Mouse (Mus musculus) cerebellum, adult 11-12 months (tissue): ENCODE measurements around the gene Slc35b2.

Experiments
- DNase-seq: peaks from one replicate; pipeline ENCODE4 v3.0.0; 2022

The Slc35b2 gene

GRCm38 (mm10) chr17:45563655-45564530 is at the start of gene Slc35b2:
Gene Slc35b2, plus strand, starts transcription at chr17:45563874.
- DNase-seq = peak; percentile 94

DNA sequence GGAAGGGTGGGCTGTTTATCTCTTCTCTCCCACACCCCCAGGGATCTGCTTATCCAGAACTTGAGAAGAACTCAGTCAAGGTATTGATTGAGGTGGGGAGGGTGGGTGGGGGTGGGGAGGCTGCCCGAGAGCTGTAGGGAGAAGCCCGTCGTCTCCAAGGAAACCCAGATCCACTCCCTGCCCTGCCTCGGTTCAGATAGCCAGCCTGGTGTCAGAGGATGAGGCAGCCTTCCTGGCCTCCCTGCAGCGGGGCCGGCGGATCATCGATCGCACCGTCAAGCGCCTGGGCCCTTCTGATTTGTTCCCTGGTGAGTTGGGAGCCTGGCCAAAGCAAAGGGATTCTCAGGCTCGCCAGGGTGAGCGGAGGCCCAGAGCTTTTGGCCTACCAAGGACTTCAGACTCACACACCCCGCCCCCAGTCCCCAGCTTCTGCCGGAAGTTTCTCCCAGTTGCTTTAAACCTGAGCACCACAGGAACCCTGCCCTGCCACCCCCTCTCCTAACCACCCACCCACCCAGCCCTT is 48.4 kb upstream of the Slc35b2 start:
- no peak for DNase-seq

DNA sequence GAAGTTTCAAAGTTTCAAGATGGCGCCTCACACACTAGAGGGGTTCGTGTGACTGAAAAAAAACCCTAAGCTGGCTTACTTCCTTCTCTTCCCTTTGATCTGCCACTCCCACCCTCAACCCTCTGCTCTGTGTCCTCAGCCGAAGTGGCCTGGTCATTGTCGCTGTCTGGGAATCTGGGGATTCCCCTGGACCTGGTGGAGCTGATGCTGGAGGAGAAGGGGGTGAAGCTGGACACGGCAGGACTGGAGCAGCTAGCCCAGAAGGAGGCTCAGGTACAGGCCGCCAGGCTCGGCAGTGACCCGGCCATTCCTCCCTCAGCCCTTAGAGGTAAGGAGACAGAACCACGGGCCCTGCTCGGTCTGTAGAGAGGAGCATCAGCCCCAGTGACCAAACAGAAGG is 47.9 kb upstream of the Slc35b2 start:
- DNase-seq = no peak

GRCm38 (mm10) chr17:45516488-45516887 is 47.2 kb upstream of the Slc35b2 start:
- DNase-seq = peak; percentile 88

- peak; percentile 65 for DNase-seq
These were observed 46.5 kb upstream of the Slc35b2 start for GRCm38 (mm10) chr17:45517135-45517534.

DNA sequence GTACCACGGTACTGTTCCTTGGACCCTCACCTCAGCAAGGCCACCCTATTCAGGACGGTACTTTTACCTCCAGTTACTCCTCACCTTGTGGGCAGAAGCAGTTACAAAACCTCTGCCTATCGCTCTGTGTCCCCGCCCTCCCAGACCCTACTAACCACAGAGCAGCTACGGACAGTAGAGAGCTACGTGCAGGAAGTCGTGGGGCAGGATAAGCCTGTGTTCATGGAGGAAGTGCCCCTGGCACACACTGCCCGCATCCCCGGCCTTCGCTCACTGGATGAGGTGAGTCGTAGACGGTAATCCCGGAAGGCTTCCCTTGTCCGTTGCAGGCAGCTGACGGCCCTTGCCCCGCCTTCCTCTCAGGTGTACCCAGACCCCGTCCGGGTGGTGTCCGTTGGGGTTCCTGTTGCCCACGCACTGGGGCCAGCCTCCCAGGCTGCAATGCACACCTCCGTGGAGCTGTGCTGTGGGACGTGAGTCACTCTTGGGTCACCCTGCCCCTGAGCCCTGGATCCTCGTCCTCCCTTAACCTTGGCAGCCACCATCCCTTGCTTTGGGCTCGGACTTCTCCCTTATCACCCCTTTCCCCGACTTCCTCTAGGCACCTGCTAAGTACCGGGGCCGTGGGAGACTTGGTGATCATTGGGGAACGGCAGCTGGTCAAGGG is 46.0 kb upstream of the Slc35b2 start:
- DNase-seq = peak; percentile 60

GRCm38 (mm10) chr17:45518766-45519475 is 44.8 kb upstream of the Slc35b2 start:
- DNase-seq = peak; percentile 96

DNA sequence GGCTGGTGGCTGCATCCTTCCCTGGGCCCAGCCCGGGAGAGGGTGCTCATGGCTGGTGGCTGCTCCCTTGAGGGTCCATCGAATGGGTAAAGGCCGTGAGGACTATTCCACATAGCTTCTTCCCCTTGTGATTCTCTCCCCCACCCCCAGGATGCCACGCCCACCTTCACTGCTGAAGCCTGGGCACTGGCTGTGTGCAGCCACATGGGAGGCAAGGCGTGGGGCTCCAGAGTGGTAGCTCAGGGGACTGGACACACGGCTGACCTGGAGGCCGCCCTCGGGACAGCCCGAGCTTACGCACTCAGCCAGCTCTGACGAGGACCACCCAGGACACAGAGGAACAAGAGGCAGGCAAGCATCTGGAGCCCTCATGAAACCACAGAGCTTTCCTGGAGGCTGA is 43.5 kb upstream of the Slc35b2 start:
- DNase-seq = peak; percentile 68

GRCm38 (mm10) chr17:45523263-45523662 is 40.4 kb upstream of the Slc35b2 start, which contains the start of gene Tcte1:
Gene Tcte1, plus strand, starts transcription at chr17:45523434.
- no peak for DNase-seq

- peak; percentile 64 for DNase-seq
These were observed 38.7 kb upstream of the Slc35b2 start for GRCm38 (mm10) chr17:45524961-45525360.

DNA sequence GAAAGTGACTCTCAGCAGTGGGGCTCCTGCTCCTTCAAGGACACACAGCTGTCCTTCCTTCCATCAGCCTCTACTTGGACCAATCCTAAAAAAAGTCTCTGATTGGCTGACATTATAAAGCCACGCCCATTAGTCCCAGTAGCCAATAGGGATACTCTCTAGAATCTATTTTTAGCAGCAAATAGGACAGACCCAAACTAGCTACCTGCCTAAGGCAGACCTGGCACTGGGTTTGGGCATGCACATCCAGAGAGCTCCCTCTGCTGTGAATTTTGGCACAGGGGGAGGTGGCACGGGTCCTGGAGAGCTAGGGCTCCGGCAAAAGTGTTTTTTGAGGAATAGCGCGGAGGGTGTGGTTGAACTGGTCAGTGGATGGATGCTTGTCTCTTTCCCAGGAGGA is 37.1 kb upstream of the Slc35b2 start:
- peak; percentile 70 for DNase-seq

DNA sequence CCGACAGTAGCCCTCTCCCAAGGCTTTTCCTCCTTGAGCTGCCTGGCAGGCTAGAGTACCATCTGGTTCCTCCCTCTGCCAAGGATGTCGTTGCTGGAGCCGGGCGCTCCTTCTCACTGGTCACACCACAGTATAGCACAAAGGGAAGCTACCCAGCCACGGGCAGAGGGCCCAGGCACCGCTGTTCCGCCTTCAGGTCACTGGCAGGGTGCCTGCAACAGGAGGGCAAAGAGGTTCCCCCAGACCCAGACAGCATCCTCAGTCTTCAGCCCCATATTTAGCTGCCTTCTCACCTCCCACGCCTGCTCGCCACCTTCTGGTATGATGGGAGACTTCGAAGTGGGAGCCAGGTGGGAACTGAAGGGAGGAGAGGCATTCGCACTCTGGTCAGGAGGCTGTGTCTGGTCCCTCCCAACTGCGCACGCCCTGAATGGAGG is 33.3 kb upstream of the Slc35b2 start:
- peak; percentile 94 for DNase-seq

GRCm38 (mm10) chr17:45532896-45533295 is 30.8 kb upstream of the Slc35b2 start:
- no peak for DNase-seq

- DNase-seq = no peak
These were observed 27.4 kb upstream of the Slc35b2 start for GRCm38 (mm10) chr17:45536264-45536663.

DNA sequence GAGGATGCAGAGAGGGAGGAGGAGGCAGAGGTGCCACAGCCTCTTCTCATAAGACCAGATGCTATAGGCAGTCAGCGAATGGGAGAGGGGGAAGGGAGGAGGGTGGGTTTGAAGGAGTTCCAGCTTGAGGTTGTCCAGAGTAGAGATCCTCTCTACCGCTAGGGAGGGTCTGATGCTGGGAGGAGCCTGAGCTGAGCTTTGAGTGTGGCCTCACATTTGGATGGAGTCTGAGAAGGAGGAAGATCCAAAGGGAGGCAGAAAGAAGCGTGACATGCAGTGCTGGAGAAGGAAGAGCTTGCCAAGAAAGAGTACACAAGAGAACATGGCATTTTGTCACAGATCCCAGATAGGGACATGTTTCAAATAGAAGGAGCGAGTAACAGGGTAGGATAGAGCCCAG is 25.3 kb upstream of the Slc35b2 start:
- no peak for DNase-seq

GRCm38 (mm10) chr17:45539664-45540063 is 24.0 kb upstream of the Slc35b2 start:
- peak; percentile 49 for DNase-seq

DNA sequence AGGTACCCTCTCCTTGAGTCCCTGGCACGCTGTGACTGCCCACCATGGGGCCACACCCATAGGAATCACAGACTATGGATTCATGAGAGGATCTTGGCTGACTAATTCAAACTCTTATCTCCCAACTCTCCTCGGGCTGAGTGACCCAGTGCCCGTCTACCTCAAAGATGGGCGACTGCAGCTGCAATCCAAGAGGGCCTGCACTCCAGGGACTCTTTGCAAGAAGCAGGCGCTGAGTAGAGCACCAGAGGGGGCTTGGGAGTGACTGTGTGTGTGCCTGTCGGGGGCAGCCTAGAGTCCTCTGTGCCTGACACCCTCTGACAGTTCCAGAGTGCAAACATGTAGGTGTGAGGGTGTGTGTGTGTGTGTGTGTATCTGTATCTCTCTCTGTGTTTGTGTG is 21.5 kb upstream of the Slc35b2 start:
- DNase-seq = peak; percentile 49

DNA sequence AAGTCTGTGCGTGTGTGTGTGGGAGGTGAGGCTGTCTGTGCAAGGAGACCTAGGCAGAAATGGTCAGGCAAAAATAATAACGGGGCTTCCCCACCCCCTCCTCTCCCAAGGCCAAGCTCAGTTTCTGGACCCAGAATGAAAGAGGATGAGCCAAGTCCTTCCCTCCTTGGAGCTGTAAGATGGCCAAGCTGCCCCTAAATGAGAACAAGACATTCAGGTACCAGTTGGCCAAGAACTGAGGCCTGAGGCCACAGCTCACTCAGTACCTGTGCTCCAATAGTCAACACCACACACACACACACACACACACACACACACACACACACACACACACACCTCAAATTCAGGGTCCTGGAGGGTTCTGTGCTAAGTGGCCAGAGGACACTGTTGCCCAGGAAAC is 21.0 kb upstream of the Slc35b2 start:
- peak; percentile 78 for DNase-seq

DNA sequence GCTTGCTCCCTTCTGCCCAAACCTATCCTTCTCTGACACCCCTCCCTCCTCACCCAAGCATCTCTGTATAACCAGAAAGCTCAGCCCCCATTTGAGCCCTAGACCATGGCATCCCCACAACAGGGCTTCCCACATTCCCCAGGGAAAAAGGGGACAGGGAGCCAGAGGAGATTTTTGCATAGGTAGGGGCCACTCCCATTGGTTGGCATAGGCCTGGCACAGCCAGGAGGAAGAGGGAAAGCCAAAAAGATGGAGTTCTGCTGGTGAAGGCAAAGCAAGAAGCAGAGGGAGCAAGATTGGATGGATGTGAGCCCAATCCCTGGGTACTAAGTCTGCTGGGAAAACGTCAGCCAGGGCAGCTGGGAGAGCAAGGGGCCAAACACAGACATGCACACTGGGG is 20.6 kb upstream of the Slc35b2 start:
- peak; percentile 67 for DNase-seq

- peak; percentile 76 for DNase-seq
These were observed 19.4 kb upstream of the Slc35b2 start for GRCm38 (mm10) chr17:45544001-45544872.

DNA sequence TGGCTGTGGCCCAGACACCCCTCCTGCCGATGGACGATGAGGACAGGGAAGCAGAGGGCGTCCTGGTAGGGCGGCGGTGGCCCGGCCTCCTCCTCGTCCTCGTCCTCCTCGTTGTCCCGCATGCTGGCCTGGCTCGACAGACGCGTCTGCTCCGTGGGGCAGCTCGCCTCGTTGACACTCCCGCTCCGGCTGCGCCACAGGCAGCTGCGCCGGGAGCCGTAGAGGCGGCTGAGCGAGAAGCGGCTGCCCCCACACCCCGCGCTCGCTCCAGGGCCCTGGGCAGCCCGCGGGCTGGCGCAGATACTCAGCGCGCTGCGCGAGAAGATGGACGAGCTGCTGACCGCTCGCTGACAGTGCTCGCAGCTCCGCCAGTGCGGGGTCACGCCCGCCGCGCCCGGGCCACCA is 18.8 kb upstream of the Slc35b2 start:
- DNase-seq = peak; percentile 66
